Comparison of ENCODE assay signal across 26 mouse cellular contexts in genomic region chr9:61765366-61765765, GRCm38 (mm10).
A peak's percentile ranks its signal among the peaks of the same experiment; 100 is the strongest.
DNase-seq lines count a peak whose midpoint lies in the region; ATAC-seq lines count a peak whose summit lies in the region.
"Had no signal": no experiment of that assay in that cellular context is flagged by ENCODE, and none has a peak within 500 bp of the region (broad histone marks: within the 10 kb centered on the region; RNA-seq: fewer than 3 reads in every experiment).

No protein-coding gene starts in this region.

- H3K27ac ChIP-seq in hindbrain, embryonic 10.5 days: 0 out of 2 replicates have a peak overlapping the region, but pooled peaks have one; percentile 12
- no peak overlapping the region for H3K27ac ChIP-seq in hindbrain, embryonic 12.5 days
- H3K27ac ChIP-seq: embryonic facial prominence, embryonic 13.5 days; heart, embryonic 15.5 days; hindbrain, embryonic 15.5 days; limb, embryonic 15.5 days; neural tube, embryonic 15.5 days; stomach, embryonic 15.5 days had no signal

- no peak overlapping the region for H3K9ac ChIP-seq in hindbrain, embryonic 12.5 days
- H3K9ac ChIP-seq: embryonic facial prominence, embryonic 13.5 days; forebrain, embryonic 15.5 days; heart, embryonic 15.5 days; hindbrain, embryonic 15.5 days; limb, embryonic 15.5 days; neural tube, embryonic 15.5 days; stomach, embryonic 15.5 days had no signal

- ATAC-seq in hindbrain, embryonic 12.5 days (ENCODE audit: low FRiP score): no peak
- ATAC-seq: forebrain, embryonic 15.5 days; lung, postnatal 0 days had no signal

- H3K4me2 ChIP-seq in hindbrain, embryonic 12.5 days (replicated peaks): no peak overlapping the region
- H3K4me2 ChIP-seq: embryonic facial prominence, embryonic 13.5 days; forebrain, embryonic 15.5 days; heart, embryonic 15.5 days; hindbrain, embryonic 15.5 days; limb, embryonic 15.5 days; neural tube, embryonic 15.5 days; stomach, embryonic 15.5 days had no signal

- H3K4me1 ChIP-seq in hindbrain, embryonic 10.5 days (replicated peaks): peaks cover 5% of the 10 kb centered on the region; the same call in 1 of the 2 replicates
- H3K4me1 ChIP-seq in hindbrain, embryonic 12.5 days: 0 out of 2 replicates have a peak, but pooled peaks cover 5% of the 10 kb centered on the region
- H3K4me1 ChIP-seq: heart, embryonic 15.5 days; limb, embryonic 15.5 days; stomach, embryonic 15.5 days had no signal

- H3K4me3 ChIP-seq in hindbrain, embryonic 10.5 days: no peak overlapping the region
- H3K4me3 ChIP-seq in hindbrain, embryonic 12.5 days: no peak overlapping the region
- H3K4me3 ChIP-seq: embryonic facial prominence, embryonic 13.5 days; forebrain, embryonic 15.5 days; heart, embryonic 15.5 days; hindbrain, embryonic 15.5 days; limb, embryonic 15.5 days; myocyte; neural tube, embryonic 15.5 days; stomach, embryonic 15.5 days had no signal

- H3K9me3 ChIP-seq in hindbrain, embryonic 10.5 days: no peaks in the 10 kb centered on the region
- H3K9me3 ChIP-seq in hindbrain, embryonic 12.5 days (replicated peaks): no peaks in the 10 kb centered on the region
- H3K9me3 ChIP-seq: embryonic facial prominence, embryonic 13.5 days; forebrain, embryonic 15.5 days; heart, embryonic 15.5 days; hindbrain, embryonic 15.5 days; limb, embryonic 15.5 days; neural tube, embryonic 15.5 days; stomach, embryonic 15.5 days had no signal

- WGBS in hindbrain, embryonic 10.5 days: 54% methylated on average over 5 of the region's 5 CpGs
- 50% methylated on average over 5 of the region's 5 CpGs for WGBS in hindbrain, embryonic 12.5 days

- H3K36me3 ChIP-seq in hindbrain, embryonic 10.5 days: no peaks in the 10 kb centered on the region
- H3K36me3 ChIP-seq in hindbrain, embryonic 12.5 days: no peaks in the 10 kb centered on the region
- H3K36me3 ChIP-seq: embryonic facial prominence, embryonic 13.5 days; forebrain, embryonic 15.5 days; heart, embryonic 15.5 days; hindbrain, embryonic 15.5 days; limb, embryonic 15.5 days; neural tube, embryonic 15.5 days; stomach, embryonic 15.5 days had no signal

- DNase-seq in hindbrain, embryonic 10.5 days (ENCODE audit: low spot score): no peak
- peak; percentile 34 for DNase-seq in CD4-positive helper T cell, adult 2 months (ENCODE audit: low read depth, low spot score)
- peak; percentile 45 for DNase-seq in brain, adult 2 months (ENCODE audit: low read depth, low spot score)
- peak; percentile 40 to 45 for DNase-seq in thymus, postnatal 10 days (ENCODE audit: low spot score in 2 of 2)
- no peak for DNase-seq in kidney, adult 9 months
- DNase-seq in embryo, embryonic 11 days: no peak
- DNase-seq: adrenal gland, postnatal 25 days; B cell, adult 2 months; cerebellum, adult 11 months; cerebellum, postnatal 14 days; gastrocnemius, postnatal 14 days; heart, postnatal 36 days; kidney, adult 2 months; kidney, postnatal 10 days; left cerebral cortex, postnatal 4 days; midbrain, embryonic 14.5 days had no signal

- H3K27me3 ChIP-seq in hindbrain, embryonic 10.5 days (ENCODE audit: insufficient read depth, poor library complexity, severe bottlenecking): no peaks in the 10 kb centered on the region
- no peaks in the 10 kb centered on the region for H3K27me3 ChIP-seq in hindbrain, embryonic 12.5 days
- H3K27me3 ChIP-seq: forebrain, embryonic 15.5 days; hindbrain, embryonic 15.5 days; neural tube, embryonic 15.5 days had no signal

Comparison
In these comparisons a context has a peak if more than half of its experiments do, and no peak if none do; other contexts are left out.
1. DNase-seq: peak in CD4-positive helper T cell, adult 2 months (single experiment), brain, adult 2 months (single experiment) and thymus, postnatal 10 days (2 of 2); none in hindbrain, embryonic 10.5 days (single experiment), kidney, adult 9 months (single experiment) and embryo, embryonic 11 days (single experiment).